Mouse (Mus musculus): Measurements from ENCODE around the gene Olfr279. TPM values are rescaled to one million over a fixed set of nuclear protein-coding genes. Genes with fewer than 3 reads are reported as not detected.

Gene Olfr279
- 0.04 TPM in 1 of 2 replicates, not detected in the other for total RNA-seq (2012; rRNA removed)

DNA sequence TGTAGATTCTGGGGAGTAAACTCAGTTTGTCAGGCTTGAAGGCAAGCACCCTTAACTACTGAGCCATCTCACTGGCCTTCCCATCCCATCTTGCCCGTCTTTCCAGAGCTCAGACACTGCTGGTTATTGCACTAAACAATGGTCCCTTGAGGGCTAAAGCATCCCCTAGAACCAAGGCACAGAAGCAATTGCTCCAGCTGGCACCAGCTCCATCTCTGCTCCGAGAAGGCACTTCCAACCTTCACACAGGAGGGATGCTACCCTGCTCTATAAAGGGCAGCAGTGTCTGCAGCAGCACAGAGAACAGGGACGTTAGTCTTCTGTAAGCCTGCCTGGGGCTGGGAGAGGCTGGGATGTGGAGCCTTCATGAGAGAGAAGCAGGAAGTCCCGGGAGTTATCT lies at the start of gene Olfr279:
Gene Olfr279, plus strand, starts transcription at position 301 of the 400 bp plus-strand sequence.
- Histone ChIP-seq H3K27ac (ENCODE audit: insufficient read depth, low read depth, low read length, poor library complexity, severe bottlenecking) (no peak within 1 kb of the TSS), H3K4me3 (ENCODE audit: insufficient read depth in 1 of 2, low read depth in 1 of 2, low read length in 2 of 2, poor library complexity in 1 of 2, severe bottlenecking in 1 of 2) (no peak within 1 kb of the TSS), H3K9me3 (ENCODE audit: control insufficient read depth, insufficient read depth, low read depth, low read length) (no peaks in the 10 kb centered on the region), H3K9ac (ENCODE audit: insufficient read depth, low read depth, low read length, poor library complexity, severe bottlenecking) (no peak within 1 kb of the TSS), H3K36me3 (ENCODE audit: control insufficient read depth, insufficient read depth, low read length, poor library complexity, severe bottlenecking) (no peaks in the 10 kb centered on the region), H3K4me1 (ENCODE audit: control insufficient read depth in 2 of 2, insufficient read depth in 2 of 2, low read length in 2 of 2, poor library complexity in 1 of 2) (no peaks in the 10 kb centered on the region)
- in situ Hi-C loops (cut with MboI; ENCODE audit: low sequenced_read_pairs in 2 of 2, unreplicated experiment in 2 of 2) = no loop called here
- no peak for DNase-seq (ENCODE audit: low read depth, low spot score)
- TF ChIP-seq MAFK (IDR thresholded peaks at IDR 0.05; ENCODE audit: insufficient read depth, low read depth, low read length) = no peak
- TF ChIP-seq CHD2 (IDR thresholded peaks at IDR 0.05; ENCODE audit: low read depth, low read length) = no peak
- TF ChIP-seq ZC3H11A (IDR thresholded peaks at IDR 0.05; ENCODE audit: borderline replicate concordance, low read depth, low read length) = no peak
- TF ChIP-seq HCFC1 (IDR thresholded peaks at IDR 0.05; ENCODE audit: borderline replicate concordance, insufficient read depth, low read length) = no peak
- no peak for TF ChIP-seq ZNF384 (IDR thresholded peaks at IDR 0.05; ENCODE audit: low read depth, low read length)

DNA sequence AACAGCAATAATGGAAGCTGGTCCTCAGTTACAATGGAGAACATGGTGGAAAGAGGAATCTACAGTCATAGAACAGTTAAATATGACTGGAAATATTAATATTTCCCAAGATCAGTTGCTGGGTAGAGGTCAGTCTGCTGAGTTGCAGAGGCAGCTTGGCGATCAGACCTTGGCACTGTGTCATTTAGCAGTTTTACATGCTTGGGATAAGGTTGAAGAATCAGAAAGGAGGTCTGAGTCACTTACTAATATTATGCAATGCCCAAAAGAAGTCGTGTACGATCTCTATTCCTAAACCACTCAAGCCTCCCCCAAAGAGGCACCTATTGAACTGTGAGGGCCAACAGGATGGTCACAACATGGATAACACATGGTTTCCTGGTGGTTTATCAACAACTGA lies 47.6 kb upstream of the Olfr279 start:
- TF ChIP-seq ZC3H11A (IDR thresholded peaks at IDR 0.05; ENCODE audit: borderline replicate concordance, low read depth, low read length) = no peak
- Histone ChIP-seq H3K4me3 (ENCODE audit: insufficient read depth in 1 of 2, low read depth in 1 of 2, low read length in 2 of 2, poor library complexity in 1 of 2, severe bottlenecking in 1 of 2) (no peak overlapping the region), H3K27ac (ENCODE audit: insufficient read depth, low read depth, low read length, poor library complexity, severe bottlenecking) (no peak overlapping the region), H3K4me1 (ENCODE audit: control insufficient read depth in 2 of 2, insufficient read depth in 2 of 2, low read length in 2 of 2, poor library complexity in 1 of 2) (no peaks in the 10 kb centered on the region), H3K9ac (ENCODE audit: insufficient read depth, low read depth, low read length, poor library complexity, severe bottlenecking) (no peak overlapping the region), H3K36me3 (ENCODE audit: control insufficient read depth, insufficient read depth, low read length, poor library complexity, severe bottlenecking) (no peaks in the 10 kb centered on the region), H3K9me3 (ENCODE audit: control insufficient read depth, insufficient read depth, low read depth, low read length) (no peaks in the 10 kb centered on the region)
- in situ Hi-C loops (cut with MboI; ENCODE audit: low sequenced_read_pairs in 2 of 2, unreplicated experiment in 2 of 2) = no loop called here
- DNase-seq (ENCODE audit: low read depth, low spot score) = no peak

GRCm38 (mm10) chr15:98448521-98448920 lies 43.7 kb upstream of the Olfr279 start:
- H3K27ac ChIP-seq (ENCODE audit: insufficient read depth, low read depth, low read length, poor library complexity, severe bottlenecking) = no peak overlapping the region
- peak overlapping the region in 1 of 2 experiments; percentile 30; a peak in 2 of 4 replicates for H3K4me3 ChIP-seq (ENCODE audit: insufficient read depth in 1 of 2, low read depth in 1 of 2, low read length in 2 of 2, poor library complexity in 1 of 2, severe bottlenecking in 1 of 2)
- TF ChIP-seq HCFC1 (IDR thresholded peaks at IDR 0.05; ENCODE audit: borderline replicate concordance, insufficient read depth, low read length) (peak; percentile 60; the same call in 1 of the 2 replicates), CHD2 (IDR thresholded peaks at IDR 0.05; ENCODE audit: low read depth, low read length) (no peak), ZNF384 (IDR thresholded peaks at IDR 0.05; ENCODE audit: low read depth, low read length) (no peak)
- no peaks in the 10 kb centered on the region for H3K9me3 ChIP-seq (ENCODE audit: control insufficient read depth, insufficient read depth, low read depth, low read length)
- no peaks in the 10 kb centered on the region for H3K4me1 ChIP-seq (ENCODE audit: control insufficient read depth in 2 of 2, insufficient read depth in 2 of 2, low read length in 2 of 2, poor library complexity in 1 of 2)
- DNase-seq (ENCODE audit: low read depth, low spot score) = peak; percentile 17
- in situ Hi-C loops (cut with MboI; ENCODE audit: low sequenced_read_pairs in 2 of 2, unreplicated experiment in 2 of 2) = no loop called here
- no peak overlapping the region for H3K9ac ChIP-seq (ENCODE audit: insufficient read depth, low read depth, low read length, poor library complexity, severe bottlenecking)
- no peaks in the 10 kb centered on the region for H3K36me3 ChIP-seq (ENCODE audit: control insufficient read depth, insufficient read depth, low read length, poor library complexity, severe bottlenecking)

- Histone ChIP-seq H3K27ac (ENCODE audit: insufficient read depth, low read depth, low read length, poor library complexity, severe bottlenecking) (no peak within 1 kb of the TSS), H3K9ac (ENCODE audit: insufficient read depth, low read depth, low read length, poor library complexity, severe bottlenecking) (no peak within 1 kb of the TSS), H3K9me3 (ENCODE audit: control insufficient read depth, insufficient read depth, low read depth, low read length) (no peaks in the 10 kb centered on the region), H3K4me3 (ENCODE audit: insufficient read depth in 1 of 2, low read depth in 1 of 2, low read length in 2 of 2, poor library complexity in 1 of 2, severe bottlenecking in 1 of 2) (no peak within 1 kb of the TSS), H3K4me1 (ENCODE audit: control insufficient read depth in 2 of 2, insufficient read depth in 2 of 2, low read length in 2 of 2, poor library complexity in 1 of 2) (no peaks in the 10 kb centered on the region), H3K36me3 (ENCODE audit: control insufficient read depth, insufficient read depth, low read length, poor library complexity, severe bottlenecking) (no peaks in the 10 kb centered on the region)
- in situ Hi-C loops (cut with MboI; ENCODE audit: low sequenced_read_pairs in 2 of 2, unreplicated experiment in 2 of 2) = no loop called here
- DNase-seq (ENCODE audit: low read depth, low spot score) = no peak
- TF ChIP-seq CHD2 (IDR thresholded peaks at IDR 0.05; ENCODE audit: low read depth, low read length) = no peak
- no peak for TF ChIP-seq ZC3H11A (IDR thresholded peaks at IDR 0.05; ENCODE audit: borderline replicate concordance, low read depth, low read length)
- no peak for TF ChIP-seq HCFC1 (IDR thresholded peaks at IDR 0.05; ENCODE audit: borderline replicate concordance, insufficient read depth, low read length)
- TF ChIP-seq MAFK (IDR thresholded peaks at IDR 0.05; ENCODE audit: insufficient read depth, low read depth, low read length) = no peak
- no peak for TF ChIP-seq ZNF384 (IDR thresholded peaks at IDR 0.05; ENCODE audit: low read depth, low read length)
Observed at GRCm38 (mm10) chr15:98452288-98452687, 39.9 kb upstream of the Olfr279 start, which contains the start of gene Olfr281. TSS of gene Olfr281 (plus strand) at chr15:98452588.

DNA sequence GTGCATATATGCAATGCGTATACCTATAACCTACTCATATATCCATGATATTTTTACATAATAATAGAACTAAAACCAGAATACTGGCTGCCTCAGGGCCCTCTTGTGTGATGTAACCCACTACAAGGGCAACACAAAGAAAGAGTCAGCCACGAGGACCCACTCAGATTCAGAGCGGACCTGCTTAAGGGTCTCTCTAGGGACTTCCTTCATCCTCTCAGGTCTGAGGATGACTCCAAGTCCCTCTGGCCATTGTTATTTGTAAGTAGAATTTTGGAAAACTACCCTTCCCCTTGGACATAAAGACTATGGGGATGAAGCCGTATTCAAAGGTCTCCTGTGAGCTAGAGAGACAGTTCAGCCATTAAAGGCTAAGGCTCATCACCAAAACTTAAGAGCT lies 22.6 kb upstream of the Olfr279 start, which contains the start of gene OR5BS1P:
Gene OR5BS1P, plus strand, starts transcription at position 301 of the 400 bp plus-strand sequence.
- TF ChIP-seq MAFK (IDR thresholded peaks at IDR 0.05; ENCODE audit: insufficient read depth, low read depth, low read length) = no peak
- no peak for TF ChIP-seq HCFC1 (IDR thresholded peaks at IDR 0.05; ENCODE audit: borderline replicate concordance, insufficient read depth, low read length)
- TF ChIP-seq CHD2 (IDR thresholded peaks at IDR 0.05; ENCODE audit: low read depth, low read length) = no peak
- TF ChIP-seq ZNF384 (IDR thresholded peaks at IDR 0.05; ENCODE audit: low read depth, low read length) = no peak
- no peak for TF ChIP-seq ZC3H11A (IDR thresholded peaks at IDR 0.05; ENCODE audit: borderline replicate concordance, low read depth, low read length)
- no peaks in the 10 kb centered on the region for H3K4me1 ChIP-seq (ENCODE audit: control insufficient read depth in 2 of 2, insufficient read depth in 2 of 2, low read length in 2 of 2, poor library complexity in 1 of 2)
- in situ Hi-C loops (cut with MboI; ENCODE audit: low sequenced_read_pairs in 2 of 2, unreplicated experiment in 2 of 2) = no loop called here
- H3K9me3 ChIP-seq (ENCODE audit: control insufficient read depth, insufficient read depth, low read depth, low read length) = no peaks in the 10 kb centered on the region
- no peak for DNase-seq (ENCODE audit: low read depth, low spot score)
- H3K9ac ChIP-seq (ENCODE audit: insufficient read depth, low read depth, low read length, poor library complexity, severe bottlenecking) = no peak within 1 kb of the TSS
- H3K4me3 ChIP-seq (ENCODE audit: insufficient read depth in 1 of 2, low read depth in 1 of 2, low read length in 2 of 2, poor library complexity in 1 of 2, severe bottlenecking in 1 of 2) = no peak within 1 kb of the TSS
- no peaks in the 10 kb centered on the region for H3K36me3 ChIP-seq (ENCODE audit: control insufficient read depth, insufficient read depth, low read length, poor library complexity, severe bottlenecking)
- no peak within 1 kb of the TSS for H3K27ac ChIP-seq (ENCODE audit: insufficient read depth, low read depth, low read length, poor library complexity, severe bottlenecking)

All from ES-E14 (cell line).